Mouse (Mus musculus) forebrain, postnatal 0 days (tissue): ENCODE measurements at regions not wholly inside any gene's neighbourhood (a gene's known extent, or its start where the extent isn't known, plus 50 kb on each side); places are given as distances from the start of the nearest gene placed in this dataset.

Source experiments
- ATAC-seq: fragments of 200-750 bp; cut with Nextera tagmentation; 2 replicates; pipeline ENCODE4 v1.8.0; 2017; ENCODE audit warnings: mild to moderate bottlenecking, moderate library complexity
- DNase-seq: peaks from one replicate; pipeline ENCODE4 v3.0.0-alpha.2; 2015
- H3K27ac ChIP-seq: fragments of 300-500 bp; sonication (generic); 2 replicates; pipeline ENCODE4 v1.5.1; 2014; ENCODE audit warnings: low read depth, mild to moderate bottlenecking, antibody characterized with exemption, low read length, moderate library complexity, mixed read lengths
- H3K27me3 ChIP-seq: fragments of 300-500 bp; sonication (generic); 2 replicates; pipeline ENCODE4 v1.6.1; 2014; ENCODE audit warnings: mild to moderate bottlenecking, low read length, mixed read lengths; ENCODE audit not compliant: insufficient read depth
- H3K36me3 ChIP-seq: fragments of 300-500 bp; sonication (generic); 2 replicates; pipeline ENCODE4 v1.6.1; 2014; ENCODE audit warnings: mild to moderate bottlenecking, moderate library complexity; ENCODE audit not compliant: insufficient read depth
- H3K4me1 ChIP-seq: fragments of 300-500 bp; sonication (generic); 2 replicates; pipeline ENCODE4 v1.6.1; 2014; ENCODE audit warnings: antibody characterized with exemption; ENCODE audit not compliant: insufficient read depth
- H3K4me2 ChIP-seq: fragments of 300-500 bp; sonication (generic); 2 replicates; pipeline ENCODE4 v1.6.1; 2014; ENCODE audit warnings: low read depth, mild to moderate bottlenecking, moderate library complexity
- H3K4me3 ChIP-seq: fragments of 300-500 bp; sonication (generic); 2 replicates; pipeline ENCODE4 v1.5.1; 2014; ENCODE audit warnings: low read depth, low read length, mixed read lengths
- H3K9ac ChIP-seq: fragments of 300-500 bp; sonication (generic); 2 replicates; pipeline ENCODE4 v1.6.1; 2014; ENCODE audit warnings: mild to moderate bottlenecking
- H3K9me3 ChIP-seq: fragments of 300-500 bp; sonication (generic); 2 replicates; pipeline ENCODE4 v1.6.1; 2016; ENCODE audit warnings: low read length
- CTCF ChIP-seq: sonication (generic); IDR thresholded peaks from 2 replicates; pipeline ENCODE4 v1.5.1; 2016; ENCODE audit warnings: antibody characterized with exemption, control low read depth, low read depth
- WGBS: fragments of 180-500 bp; shearing (Covaris S2); extraction: QIAGEN DNeasy Blood & Tissue Kit; methylation state at CpG from one replicate; pipeline ENCODE4 v1.1.7; 2014; 5-methylcytosine and 5-hydroxymethylcytosine counted together

DNA sequence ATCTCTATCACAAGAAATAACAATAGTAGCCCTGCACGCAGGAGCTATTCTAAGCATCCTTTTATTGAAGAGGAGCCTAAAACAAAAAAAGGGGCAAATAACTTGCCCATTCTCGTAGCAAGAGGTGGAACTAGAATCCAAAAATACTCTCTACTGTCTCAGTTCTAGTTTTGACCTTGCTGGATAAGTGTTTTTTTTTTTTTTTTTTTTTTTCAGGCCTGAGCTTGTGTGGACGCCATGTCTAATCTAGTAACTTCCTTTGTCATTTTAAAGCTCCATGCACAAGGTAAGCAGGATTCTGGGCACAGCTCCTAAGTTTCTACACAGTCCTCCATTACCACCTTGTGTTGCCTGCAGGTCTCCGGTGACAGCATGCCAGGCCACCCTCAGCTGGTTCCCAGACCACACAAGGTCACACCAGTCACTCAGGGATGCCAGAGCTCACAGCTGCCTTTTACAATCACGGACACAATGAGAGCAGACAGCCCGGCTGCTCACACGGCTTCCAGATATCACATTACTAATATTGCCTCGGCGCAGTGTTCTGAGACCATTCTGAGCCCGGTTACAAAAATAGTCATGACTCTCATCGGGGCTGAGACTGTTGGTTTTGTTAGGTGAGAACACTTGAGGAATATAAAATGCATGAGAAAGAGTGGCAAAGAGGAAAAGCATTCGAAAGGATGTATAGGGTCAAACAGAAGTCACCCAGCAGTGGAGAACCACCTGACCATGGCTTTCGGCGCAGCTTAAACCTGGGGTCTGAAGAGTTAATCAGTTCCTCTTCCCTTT, 124.7 kb upstream of the Tank start:
- DNase-seq (no peak), ATAC-seq (peak; percentile 23; the same call in 1 of the 2 replicates)
- no peak for TF ChIP-seq CTCF
- H3K4me1 ChIP-seq: no peaks in the 10 kb centered on the region
- H3K4me3 ChIP-seq: peak overlapping the region; percentile 36
- H3K9ac ChIP-seq: peak overlapping the region; percentile 15
- no peaks in the 10 kb centered on the region for H3K9me3 ChIP-seq
- H3K4me2 ChIP-seq: peak overlapping the region; percentile 42
- H3K27me3 ChIP-seq: no peaks in the 10 kb centered on the region
- no peaks in the 10 kb centered on the region for H3K36me3 ChIP-seq
- H3K27ac ChIP-seq: no peak overlapping the region
- WGBS: 55% methylated on average over 14 of the region's 14 CpGs

DNA sequence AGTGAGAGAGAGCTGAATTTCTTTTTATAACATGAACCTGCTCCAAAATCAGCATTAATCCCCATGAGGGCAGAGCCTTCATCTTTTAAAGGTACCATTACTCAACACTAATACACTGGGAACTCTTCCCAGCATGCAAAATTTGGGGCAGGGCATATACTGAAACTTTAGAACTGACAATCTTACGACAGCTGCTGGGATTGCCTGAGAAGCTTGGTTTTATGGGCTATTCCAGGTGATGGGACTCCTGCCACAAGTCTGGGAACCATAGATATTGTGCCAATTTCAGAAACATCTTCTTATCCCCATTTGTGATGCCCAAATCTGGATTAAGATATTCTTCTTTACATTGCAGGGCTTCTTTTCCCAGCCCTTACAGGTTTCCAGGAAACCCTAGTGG, 125.8 kb upstream of the Tank start:
- no peak overlapping the region for H3K27ac ChIP-seq
- ATAC-seq (no peak), DNase-seq (no peak)
- H3K9ac ChIP-seq: no peak overlapping the region
- no peaks in the 10 kb centered on the region for H3K27me3 ChIP-seq
- H3K4me2 ChIP-seq: no peak overlapping the region
- no peaks in the 10 kb centered on the region for H3K36me3 ChIP-seq
- no peaks in the 10 kb centered on the region for H3K4me1 ChIP-seq
- H3K4me3 ChIP-seq: no peak overlapping the region
- TF ChIP-seq CTCF: no peak
- H3K9me3 ChIP-seq: no peaks in the 10 kb centered on the region
- 92% methylated on average over 1 of the region's 1 CpGs for WGBS

DNA sequence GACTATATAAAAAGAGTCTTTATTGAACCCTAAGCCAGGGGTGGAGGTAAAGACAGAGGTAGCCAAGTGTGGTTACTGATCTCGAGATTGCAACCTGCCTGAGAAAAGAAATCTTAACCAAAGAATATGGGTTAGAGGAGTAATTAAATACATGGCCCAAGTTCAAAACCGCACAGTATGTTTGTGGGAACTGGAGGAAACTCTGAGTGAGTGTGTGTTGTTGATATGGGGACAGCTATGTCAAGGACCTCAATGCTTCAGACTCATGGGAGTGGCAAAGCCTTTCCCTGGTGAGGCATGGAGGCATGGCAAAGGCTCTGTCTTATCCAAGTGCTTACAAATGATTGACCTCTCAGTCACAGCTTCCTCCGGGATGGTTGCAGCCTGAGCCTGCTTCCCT, 127.7 kb upstream of the Tank start:
- Histone ChIP-seq H3K36me3 (no peaks in the 10 kb centered on the region), H3K27ac (no peak overlapping the region), H3K9me3 (no peaks in the 10 kb centered on the region), H3K4me1 (no peaks in the 10 kb centered on the region), H3K4me3 (no peak overlapping the region), H3K4me2 (no peak overlapping the region), H3K9ac (no peak overlapping the region), H3K27me3 (no peaks in the 10 kb centered on the region)
- ATAC-seq: no peak
- 87% methylated on average over 3 of the region's 3 CpGs for WGBS
- TF ChIP-seq CTCF: no peak
- DNase-seq: no peak

DNA sequence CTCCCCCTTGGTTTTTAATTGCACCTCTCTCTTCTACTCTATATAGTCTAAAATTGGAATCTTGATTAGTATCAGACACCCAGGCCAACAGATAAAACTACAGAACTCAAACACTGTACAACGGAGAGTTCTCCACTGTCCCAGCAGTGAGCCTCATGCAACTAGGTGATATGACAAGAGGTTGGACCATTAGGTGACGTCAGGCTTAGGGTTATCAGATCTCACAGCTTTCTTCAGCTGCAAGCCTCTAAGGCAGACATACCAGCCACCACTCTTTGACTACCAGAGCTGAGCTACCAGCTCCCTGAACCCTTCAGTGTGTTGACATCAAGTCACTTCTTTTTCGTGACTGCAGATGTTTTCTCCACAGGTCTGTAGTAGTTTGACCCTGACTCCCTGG, 141.8 kb upstream of the Tank start:
- 92% methylated on average over 3 of the region's 3 CpGs for WGBS
- no peak overlapping the region for H3K4me3 ChIP-seq
- H3K9ac ChIP-seq: no peak overlapping the region
- no peak overlapping the region for H3K4me2 ChIP-seq
- ATAC-seq (no peak), DNase-seq (no peak)
- H3K4me1 ChIP-seq: no peaks in the 10 kb centered on the region
- H3K36me3 ChIP-seq: no peaks in the 10 kb centered on the region
- H3K27me3 ChIP-seq: no peaks in the 10 kb centered on the region
- no peak for TF ChIP-seq CTCF
- H3K27ac ChIP-seq: no peak overlapping the region
- H3K9me3 ChIP-seq: no peaks in the 10 kb centered on the region

DNA sequence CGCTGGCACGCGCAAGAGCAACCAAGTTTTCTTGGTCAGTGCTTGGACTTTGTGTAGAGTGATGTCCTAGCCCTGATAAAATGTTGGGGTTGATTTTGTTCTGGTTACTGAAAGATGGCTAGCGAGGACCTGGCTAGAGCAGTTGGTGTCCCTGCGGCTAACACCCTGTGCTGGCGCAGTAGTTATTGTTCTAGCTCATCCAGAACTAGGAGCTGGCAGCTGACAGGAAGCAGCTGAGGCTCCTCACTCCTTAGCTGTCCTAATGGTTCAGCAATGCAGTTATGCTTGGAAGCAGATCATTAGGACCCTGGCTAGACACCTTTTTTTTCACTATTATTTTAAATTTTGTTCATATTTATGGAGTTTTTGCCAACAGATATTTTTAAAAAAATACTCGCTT, 170.5 kb upstream of the Tank start:
- no peaks in the 10 kb centered on the region for H3K9me3 ChIP-seq
- H3K4me1 ChIP-seq: no peaks in the 10 kb centered on the region
- H3K36me3 ChIP-seq: no peaks in the 10 kb centered on the region
- H3K9ac ChIP-seq: no peak overlapping the region
- H3K27ac ChIP-seq: no peak overlapping the region
- H3K27me3 ChIP-seq: no peaks in the 10 kb centered on the region
- DNase-seq (no peak), ATAC-seq (no peak)
- H3K4me2 ChIP-seq: no peak overlapping the region
- no peak for TF ChIP-seq CTCF
- WGBS: 98% methylated on average over 7 of the region's 7 CpGs
- H3K4me3 ChIP-seq: no peak overlapping the region

DNA sequence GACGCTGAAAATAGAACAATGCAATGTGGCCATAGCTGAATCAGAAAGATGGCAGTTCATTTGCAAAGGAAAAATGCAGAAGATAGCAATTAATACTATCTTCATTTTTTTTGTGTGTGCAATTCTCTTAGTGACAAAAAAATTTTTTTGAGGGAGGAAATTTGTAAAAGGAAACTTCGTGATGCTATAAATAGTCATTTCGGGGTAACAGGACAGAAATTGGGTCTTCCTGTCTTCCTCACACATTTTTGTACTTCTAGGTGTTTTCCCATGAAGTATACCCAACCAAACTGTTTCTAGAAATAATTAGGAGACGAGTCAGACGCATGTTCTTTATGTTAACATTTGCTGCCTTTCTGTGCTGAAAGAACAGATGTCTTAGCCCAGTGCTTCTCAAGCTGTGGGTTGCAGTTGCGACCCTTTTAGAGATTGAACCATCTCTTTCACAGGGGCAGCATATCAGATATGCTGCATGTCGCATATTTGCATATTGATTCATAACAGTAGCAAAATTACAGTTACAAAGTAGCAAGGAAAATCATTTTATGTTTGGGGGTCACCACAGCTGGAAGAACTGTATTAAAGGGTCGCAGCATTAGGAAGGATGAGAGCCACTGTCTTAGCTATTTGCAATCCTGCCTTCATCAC, 172.2 kb upstream of the Tank start:
- no peaks in the 10 kb centered on the region for H3K27me3 ChIP-seq
- H3K4me2 ChIP-seq: no peak overlapping the region
- no peak overlapping the region for H3K9ac ChIP-seq
- H3K4me3 ChIP-seq: no peak overlapping the region
- TF ChIP-seq CTCF: no peak
- 86% methylated on average over 8 of the region's 8 CpGs for WGBS
- H3K9me3 ChIP-seq: no peaks in the 10 kb centered on the region
- no peaks in the 10 kb centered on the region for H3K36me3 ChIP-seq
- ATAC-seq (no peak), DNase-seq (no peak)
- H3K4me1 ChIP-seq: no peaks in the 10 kb centered on the region
- no peak overlapping the region for H3K27ac ChIP-seq

DNA sequence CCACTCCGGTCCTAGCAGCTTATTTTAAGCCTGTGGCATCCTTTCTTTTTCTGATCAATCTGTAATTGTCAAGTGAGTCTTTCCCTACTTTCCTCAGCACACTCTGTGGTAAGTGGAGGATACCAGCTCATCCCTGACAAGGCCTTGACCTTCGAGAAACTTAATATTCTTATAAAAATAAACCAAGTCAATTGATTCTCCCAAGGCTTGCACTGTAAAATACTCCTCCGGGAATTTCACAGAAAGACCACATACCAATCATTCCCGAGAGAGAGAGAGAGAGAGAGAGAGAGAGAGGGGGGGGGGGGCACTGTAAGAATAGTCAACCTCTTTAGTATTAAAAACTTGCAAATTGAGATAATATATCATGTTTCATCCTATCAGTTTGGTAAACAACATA, 173.1 kb upstream of the Tank start:
- ATAC-seq: no peak
- Histone ChIP-seq H3K4me1 (no peaks in the 10 kb centered on the region), H3K9me3 (no peaks in the 10 kb centered on the region), H3K4me3 (no peak overlapping the region), H3K27ac (no peak overlapping the region), H3K27me3 (no peaks in the 10 kb centered on the region), H3K36me3 (no peaks in the 10 kb centered on the region), H3K9ac (no peak overlapping the region), H3K4me2 (no peak overlapping the region)
- DNase-seq: no peak
- no peak for TF ChIP-seq CTCF
- 70% methylated on average over 4 of the region's 4 CpGs for WGBS
